Mouse (Mus musculus): ENCODE measurements around the gene Lrrfip1.
A peak's percentile ranks its signal among the peaks of the same experiment; 100 is the strongest.

Gene Lrrfip1

DNA sequence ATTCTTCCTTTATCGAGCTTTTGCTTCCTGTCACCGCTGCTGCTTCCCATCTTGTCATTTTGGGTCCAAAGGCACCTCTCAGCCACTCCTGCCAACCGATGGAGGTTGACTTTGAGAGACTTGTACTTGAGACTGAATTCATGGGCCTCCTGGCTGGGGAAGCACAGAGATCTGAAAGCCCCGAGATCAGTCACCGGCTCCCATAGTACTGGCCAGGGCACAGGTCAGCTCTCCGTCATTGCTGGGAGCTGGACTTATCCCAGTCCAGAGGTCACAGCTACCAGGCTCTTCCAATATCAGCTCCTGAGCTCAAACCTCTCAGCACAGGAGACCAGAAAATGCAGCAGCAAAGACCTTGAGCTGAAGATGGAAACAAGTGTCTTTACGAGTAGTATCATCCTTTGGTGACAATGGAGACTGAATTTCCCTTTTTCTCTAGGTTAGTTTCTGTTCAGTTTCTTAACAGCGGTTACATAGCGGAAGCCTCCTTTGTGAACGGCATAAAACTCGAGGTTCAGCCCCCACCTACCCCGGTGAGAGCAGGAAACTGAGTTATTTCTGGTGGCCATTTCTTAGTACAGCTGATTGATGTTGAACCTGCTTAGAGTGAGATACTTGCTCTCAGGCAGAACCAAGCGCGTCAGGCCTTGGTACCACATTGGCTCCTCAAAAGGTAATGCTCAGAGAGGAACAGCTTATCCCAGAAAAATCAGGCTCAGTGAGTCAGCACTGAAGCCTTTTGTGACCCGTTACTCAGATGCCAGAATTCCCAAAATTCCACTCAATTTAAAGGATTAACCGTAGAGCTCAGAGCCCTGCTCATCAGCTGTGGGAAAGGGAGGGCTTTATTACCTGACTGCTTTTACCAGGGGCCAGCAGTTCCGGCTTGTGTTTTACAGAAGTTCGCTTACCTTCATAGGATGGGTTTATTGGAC is 59.0 kb downstream of the Lrrfip1 start:
- no peak for DNase-seq

DNA sequence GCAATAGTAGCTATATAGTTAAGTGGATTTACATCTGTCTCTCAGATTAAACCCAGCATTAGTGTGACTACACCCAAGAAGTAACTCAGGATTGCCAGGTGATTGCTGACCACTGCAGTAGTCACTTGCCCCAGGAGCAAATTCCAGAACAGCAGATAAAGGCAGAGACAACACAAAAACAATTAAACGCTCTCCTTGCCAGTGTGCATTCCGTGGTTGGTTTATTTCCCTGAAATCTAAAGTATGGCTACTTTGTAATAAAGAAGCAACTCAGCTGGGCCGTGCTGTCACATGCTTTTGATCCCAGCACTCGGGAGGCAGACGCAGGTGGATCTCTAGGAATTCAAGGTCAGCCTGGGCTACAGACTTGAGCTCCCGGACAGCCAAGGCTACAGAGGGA is 59.7 kb downstream of the Lrrfip1 start:
- no peak for DNase-seq

DNA sequence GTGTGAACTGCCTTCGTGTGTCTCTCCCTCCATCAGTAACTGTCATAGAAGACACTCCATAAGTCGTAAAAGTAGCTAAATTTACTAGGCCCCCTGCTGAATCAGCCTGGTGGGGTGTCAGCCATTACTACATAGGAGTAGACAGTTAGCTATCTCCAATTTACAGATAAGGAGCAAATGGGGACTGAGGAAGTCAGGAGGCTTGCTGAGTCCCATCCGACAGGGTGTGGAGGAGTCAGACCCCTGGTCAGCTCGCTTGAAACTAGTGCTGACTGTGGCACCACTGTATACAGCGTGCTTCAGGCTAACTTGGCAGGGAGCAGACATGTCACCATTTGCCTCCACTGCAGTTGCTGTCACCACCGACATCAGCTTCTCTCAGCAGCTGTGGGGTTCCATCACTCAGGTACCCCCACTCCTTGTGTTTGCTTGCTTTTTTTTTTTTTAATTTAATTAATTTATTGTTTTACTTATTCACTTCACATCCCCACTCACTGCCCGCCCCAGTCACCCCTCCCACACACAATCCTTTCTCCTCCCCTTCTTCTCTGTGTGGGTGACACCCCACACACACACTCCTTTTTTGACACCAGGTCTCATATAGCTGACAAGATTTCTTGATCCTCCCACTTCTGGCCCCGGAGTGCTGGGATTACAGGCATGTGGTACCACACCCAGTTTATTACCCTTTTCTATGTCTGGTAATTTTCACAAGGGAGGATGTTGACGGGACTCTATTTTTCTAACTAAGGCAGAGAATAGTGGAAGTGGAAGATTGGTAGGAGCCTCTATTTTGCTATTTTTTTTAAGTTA is 61.5 kb downstream of the Lrrfip1 start:
- DNase-seq = no peak

DNA sequence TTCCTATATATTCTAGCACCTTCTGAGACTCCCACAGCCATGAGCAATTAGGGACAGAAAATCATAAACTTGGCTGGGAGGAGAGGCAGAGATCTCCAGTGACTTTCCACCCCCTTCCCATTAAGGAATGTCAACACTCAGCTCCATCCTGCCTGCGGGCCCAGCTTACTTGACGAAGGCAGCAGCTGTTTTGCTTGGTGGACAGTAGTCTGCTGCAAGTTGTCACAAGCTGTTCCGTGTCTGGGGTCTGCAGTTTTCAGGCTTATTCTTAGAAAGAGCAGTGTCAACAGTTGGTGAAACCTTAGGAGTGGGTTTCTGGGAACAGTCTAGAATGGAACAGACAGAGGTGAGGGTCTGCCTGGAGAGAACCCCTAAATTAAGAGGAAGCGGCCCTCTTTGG is 62.6 kb downstream of the Lrrfip1 start:
- no peak for DNase-seq

DNA sequence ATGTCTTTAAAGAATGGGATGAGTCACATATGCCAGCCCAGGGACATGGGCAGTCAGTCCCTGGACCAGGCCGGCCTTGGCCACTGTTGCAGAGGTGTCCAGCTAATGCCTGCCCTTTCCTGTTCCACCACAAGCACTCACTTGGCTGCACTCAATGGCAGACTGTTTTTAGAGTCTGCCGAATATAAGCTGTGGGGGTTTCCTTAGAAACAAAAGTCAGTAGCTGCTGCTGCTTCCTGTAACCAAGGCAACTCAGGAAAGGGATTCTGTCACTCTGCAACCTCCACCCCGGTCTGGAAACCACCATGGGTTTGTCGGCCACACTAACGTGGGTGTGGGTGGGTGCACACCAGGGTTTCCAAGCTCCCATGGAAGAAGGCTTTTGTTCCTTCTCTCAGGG is 63.8 kb downstream of the Lrrfip1 start:
- DNase-seq = no peak

DNA sequence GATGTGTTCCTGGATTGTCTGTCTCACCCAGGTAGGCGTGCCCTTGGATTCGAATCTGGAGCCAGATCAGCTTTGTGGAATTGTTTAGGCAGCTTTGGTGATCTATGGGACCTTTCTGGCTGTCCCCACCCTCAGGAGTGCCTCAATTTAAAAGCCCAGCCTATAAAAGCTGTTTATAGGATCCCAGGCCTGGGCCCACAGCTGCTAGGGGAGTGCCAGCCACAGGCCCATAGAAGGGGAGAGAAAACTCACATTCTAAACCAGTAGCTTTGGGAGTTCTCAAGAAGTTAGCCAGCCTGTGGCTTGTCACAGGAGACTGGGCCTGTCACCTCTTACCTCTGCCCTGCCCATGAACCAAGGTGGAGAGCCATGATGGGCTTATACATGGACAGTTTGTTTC is 65.5 kb downstream of the Lrrfip1 start:
- DNase-seq = no peak

DNA sequence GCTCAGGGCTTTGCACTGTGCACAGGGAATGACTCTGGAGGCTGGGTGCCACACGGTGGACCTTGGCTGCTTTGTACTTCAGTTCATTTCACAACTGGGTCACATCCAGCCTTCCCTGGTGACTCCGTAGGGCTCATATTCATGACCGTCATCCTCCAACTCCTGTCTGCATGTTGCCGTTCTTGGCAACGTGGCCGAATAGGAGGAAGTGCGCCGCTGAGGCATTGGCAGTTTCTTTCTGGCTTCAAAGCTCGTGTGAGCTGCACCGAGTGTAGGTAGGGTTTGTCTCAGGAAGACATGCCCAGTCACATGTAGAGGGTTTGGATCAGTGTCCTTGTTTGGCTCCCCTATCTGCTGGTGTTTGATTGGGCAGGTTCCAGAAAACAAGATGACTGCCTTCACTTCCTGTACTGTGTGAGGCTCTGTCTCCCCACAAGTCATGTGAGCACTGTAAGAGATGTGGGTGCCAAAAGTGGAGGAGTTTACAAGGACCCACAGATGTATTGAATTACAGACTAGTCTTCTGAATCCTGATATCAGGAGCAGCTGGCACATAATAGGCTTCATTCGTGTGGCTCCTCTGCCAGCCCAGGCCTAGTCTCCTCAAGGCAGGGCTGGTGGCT is 66.5 kb downstream of the Lrrfip1 start:
- peak; percentile 53 to 59 for DNase-seq

DNA sequence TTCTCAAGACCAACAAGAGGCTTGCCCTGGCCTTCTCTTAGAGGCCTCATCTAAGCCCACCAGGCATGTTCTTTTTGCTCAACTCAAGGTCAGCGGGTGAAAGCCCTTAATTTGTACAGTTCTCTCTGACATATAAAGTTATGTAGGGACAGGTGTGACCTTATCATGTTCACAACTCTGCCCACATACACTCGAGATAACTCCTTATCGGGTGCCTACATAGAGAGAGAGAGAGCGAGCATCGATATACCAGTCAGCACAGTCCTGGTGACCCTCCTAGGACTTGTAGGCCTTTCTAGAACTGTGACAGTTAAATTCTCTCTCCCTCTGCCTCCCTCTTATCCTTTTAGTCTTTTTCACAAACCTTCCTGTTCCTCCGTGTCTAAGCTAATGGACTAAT is 67.5 kb downstream of the Lrrfip1 start:
- no peak for DNase-seq

DNA sequence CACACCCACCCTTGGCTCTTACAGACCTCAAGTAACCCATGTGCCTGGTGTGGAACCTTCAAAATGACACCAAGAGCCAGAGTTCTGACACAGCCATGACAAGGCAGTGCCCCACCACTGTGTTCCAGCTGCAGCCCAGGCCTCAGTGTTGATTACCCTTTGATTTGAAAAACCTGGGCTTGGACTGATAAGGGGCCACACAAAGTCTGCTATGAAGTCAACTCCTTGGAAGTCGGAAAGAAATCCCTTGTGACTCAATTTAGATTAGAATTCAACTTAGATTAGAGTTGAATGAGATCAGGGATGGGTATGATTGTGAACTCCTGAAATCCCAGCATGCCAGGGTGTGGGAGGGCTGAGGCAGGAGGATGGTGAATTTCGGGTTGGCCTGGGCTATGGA is 68.1 kb downstream of the Lrrfip1 start:
- no peak for DNase-seq

DNA sequence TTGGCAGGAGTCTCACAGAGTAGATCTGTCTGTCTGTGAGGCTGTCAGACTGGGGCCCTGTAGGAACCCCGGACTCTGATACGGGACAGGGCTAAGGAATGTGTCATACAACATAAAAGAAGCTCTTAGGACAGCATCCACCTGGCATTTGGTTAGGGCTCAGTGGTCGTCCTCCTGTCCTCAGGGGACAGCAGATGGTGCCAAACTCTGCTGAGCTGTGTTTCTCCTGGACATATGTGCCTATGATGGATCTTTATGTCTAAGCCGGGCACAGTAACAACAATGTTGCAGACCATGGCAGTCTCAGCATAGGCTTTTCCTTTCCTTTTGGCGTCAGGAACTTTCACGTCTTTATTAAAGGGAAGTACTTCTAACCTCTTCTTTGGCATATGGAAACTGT is 69.2 kb downstream of the Lrrfip1 start:
- DNase-seq = peak; percentile 47 to 60

DNA sequence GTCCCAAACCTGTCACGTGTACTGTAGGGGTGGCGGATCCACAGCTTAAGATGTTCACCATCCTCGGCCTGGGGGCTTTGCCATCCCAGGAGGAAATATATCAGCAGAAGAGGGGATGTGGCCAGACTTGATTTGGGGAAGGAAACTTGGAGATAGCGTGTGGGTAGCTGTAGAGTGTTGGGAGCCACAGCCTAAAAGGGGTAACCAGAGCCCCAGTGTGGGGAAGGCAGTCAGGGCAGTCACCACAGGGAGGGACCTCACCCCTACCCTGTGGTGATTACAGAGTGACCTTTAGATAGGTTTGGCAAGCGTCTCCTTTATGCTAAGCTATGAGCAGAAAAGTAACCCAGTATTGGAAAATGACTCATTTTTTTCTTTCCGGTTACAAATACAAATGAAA is 71.0 kb downstream of the Lrrfip1 start:
- no peak for DNase-seq

DNA sequence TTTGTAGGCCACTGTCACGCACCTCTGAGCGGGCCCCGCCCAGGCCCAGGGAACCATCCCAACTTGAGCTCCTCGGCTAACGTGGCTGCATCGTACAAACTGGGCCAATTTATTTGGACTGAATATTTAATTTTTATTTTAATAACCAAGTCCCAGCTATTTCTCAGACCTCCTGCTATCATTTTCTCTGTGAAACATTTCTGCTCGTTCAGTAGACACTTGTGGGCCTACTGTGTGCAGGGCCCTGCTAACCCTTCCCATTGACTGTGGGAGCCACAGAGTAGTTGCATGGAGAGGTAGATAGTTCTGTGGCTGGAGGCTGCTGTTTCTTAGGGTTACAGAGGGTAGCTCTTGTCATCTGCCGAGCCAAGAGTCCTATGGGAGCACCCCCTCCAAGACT is 72.0 kb downstream of the Lrrfip1 start:
- DNase-seq = no peak

DNA sequence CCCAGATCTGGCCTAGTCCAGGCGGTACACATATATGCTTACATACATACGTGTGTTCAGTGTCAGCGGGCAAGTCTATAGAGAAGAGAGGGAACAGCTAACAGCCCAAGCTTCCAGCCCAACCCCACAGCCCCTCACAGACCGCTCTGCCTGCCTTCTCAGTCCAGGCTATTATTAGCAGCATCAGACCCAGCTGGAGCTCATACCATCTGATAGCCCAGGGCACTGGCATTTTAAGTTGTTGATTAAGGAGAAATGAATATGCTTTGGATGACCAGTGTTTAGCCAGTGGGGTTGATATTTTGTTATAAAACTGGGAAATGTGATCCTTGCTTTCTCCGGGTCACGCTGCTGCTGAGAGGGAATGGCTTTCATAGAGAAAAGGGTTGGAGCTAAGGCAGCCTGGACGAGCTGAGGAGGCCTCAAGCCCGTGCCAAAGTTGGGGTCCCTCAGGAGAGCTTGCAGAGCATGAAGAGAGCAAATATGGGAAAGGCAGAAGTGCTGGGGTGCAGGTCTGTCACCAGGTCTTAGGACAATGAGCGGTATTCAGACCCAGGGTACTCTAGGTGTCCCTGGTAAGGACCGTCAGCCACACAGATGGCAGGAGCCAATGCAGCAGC is 73.2 kb downstream of the Lrrfip1 start:
- peak; percentile 26 to 43 for DNase-seq

DNA sequence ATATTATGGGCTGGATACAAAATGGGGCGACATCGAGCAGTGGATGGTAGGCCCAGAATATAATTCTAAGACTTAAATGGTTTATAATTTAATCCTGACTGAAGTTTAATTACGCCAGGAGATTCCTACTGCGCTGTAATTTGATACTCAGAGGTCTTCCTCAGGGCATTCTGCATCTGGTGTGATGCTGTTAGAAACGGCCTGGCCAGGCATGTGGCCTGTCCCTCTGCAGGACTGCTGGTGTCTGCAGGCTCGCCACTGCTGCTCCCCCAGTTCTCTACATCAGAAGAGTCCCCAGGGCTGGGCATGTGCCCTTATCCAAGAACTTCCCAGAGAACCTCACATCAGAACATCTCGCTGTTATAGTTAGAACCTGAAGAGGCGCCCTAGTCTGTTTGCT is 78.4 kb downstream of the Lrrfip1 start:
- no peak for DNase-seq

DNA sequence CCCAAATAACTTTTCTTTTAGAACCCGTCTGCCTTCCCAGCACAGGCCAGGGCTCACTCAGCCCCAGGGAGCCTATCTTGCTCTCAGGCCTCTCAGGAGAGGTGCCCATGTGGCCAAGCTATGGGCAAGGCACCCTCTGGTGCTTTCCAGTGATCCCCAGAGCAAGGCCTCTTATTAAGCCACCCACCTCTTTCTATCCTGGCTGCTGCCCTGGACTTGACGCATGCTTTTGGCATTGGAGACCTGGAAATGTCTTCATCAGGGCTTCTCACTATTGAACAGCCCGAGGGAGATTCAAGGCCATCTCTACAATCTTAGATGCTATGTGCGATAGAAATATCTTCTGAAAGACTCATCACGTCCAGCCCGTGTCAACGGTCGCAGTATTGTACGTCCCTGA is 78.9 kb downstream of the Lrrfip1 start:
- DNase-seq = no peak

DNA sequence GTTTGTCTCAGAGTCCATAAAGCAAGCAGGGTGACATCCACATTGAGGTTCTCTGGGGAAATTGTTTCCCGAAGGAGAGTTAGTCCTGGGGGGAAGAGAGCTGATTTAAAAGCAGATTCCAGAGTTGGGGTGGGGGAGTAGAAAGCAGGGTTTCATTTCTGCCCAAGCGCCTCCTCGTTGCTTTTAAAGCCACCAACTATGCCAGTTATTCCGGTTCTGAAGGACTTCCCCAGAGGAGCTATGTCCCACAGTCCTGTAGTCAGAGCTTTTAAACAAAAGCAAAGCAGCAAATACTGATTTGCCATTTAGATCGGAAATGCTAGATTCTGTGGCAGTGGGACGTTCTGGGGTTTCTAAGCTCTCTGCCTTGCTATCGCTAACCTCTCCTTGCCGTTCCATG is 79.4 kb downstream of the Lrrfip1 start:
- DNase-seq = no peak

DNA sequence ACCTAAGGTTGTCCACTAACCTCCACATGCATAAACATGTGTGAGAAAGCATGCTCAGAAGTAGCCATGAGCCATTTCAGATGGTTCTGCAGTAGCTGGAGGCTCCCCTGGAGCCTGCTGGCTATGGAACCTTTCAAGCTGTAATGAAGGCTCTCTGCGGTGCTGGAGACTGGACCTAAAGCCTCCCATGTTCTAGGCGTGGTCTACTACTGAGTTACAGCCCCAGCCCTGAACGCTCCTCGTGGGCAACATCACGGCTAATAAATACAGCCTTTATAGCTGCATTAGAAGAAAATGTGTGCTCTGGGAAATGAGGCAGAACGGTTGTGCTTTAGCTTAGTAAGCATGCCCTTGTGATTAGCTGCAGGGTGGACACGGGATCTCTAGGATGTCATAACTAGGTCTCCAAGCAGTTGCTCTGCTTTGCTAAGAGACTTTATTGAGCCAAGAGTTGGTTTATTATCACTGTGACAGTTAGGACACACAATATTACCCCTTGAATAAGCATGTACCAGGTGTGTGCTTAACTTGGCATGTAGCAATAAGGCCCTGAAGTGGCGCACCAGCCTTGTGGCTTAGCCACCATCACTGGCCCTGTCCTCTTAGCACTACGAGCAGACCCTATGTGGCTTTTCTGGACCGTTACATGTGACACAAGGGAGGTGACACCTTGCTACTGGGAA is 81.3 kb downstream of the Lrrfip1 start:
- DNase-seq = no peak

DNA sequence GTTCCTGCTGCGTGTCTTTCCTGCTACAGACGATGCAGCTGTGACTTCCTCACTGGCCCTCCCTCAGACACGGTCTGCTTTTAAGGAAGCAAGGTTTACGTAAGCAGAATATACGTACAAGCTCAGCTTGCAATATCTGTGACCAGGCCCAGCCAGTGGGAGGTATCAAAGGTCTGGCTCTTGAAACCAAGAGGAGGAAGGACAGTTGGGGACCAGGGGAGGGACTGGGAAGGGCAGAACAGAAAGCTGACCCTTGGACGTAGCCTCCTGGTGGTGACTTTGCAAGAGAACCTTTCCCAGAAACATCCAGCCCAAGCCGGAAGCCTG is 81.8 kb downstream of the Lrrfip1 start:
- no peak for DNase-seq

DNA sequence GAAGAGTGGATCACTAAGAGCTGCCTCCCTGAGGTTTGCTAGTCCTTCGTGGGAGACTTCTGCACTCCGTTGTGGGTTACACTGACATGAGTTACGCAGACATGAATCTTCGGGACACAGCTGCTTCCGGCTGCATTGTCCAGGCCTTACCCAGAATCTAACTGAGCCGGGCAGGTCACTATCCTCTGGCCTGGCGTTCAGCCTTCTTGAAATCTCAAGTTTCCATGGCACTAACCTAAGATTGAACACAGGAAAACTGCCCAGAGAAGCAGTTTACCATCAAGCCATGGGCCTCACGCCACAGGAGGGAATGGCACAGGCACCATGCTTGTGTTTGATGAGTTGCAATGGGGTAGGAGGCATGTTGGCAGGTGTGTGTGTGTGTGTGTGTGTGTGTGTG is 85.8 kb downstream of the Lrrfip1 start:
- no peak for DNase-seq

DNA sequence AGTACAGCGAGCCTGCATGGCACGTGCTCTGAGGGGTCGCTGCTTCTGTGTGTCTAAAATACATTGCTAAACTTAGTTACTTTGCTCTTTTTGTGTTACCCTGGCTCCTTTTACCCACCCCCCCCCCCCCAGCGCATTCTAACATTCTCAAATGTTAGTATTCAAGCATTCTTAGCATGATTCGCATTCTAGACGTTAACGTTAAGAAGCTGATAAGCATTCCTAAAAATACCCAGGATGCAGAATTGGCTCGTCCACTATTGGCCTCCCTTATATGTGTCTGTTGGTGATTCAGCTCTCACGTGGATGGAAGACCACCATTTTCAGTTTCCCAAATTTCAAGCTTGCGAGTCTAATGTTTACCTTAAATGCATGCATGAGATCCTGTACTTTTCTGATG is 86.5 kb downstream of the Lrrfip1 start:
- DNase-seq = no peak

DNA sequence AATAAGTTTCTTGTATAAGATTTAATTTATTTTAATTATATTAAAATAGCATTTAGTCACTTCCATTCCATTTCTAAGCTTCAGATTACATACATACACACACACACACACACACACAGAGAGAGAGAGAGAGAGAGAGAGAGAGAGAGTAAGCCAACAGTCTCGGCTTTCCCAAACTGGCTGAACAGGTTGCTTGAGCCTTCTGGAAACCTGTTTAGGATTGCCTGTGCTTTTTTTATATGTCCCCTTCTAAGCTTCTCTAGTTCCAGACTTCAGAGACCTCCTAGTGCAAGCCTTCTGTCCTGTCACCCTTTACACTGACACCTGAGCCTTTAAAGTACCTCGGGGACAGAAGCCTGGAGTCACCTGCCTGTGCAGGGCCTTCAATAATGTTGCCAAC is 87.1 kb downstream of the Lrrfip1 start:
- DNase-seq = no peak

DNA sequence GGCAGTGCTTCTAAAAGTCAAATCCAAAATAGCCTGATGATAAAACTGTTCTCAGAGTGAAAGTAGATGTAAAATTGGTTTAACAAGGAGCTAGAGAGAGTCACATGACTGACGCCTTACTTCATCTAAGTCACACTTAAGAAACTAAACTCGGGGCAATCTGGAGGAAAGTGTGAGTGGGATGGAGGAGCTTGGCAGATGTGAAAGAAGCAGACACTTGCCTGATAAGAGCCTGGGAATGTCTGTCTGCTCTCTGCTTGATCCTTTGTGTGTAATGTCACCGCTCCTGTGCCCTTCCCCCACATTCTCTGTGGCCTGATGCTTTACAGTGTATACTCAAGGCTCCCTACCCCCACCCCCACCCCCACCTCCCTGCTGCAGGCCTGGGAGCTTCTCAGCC is 87.8 kb downstream of the Lrrfip1 start:
- DNase-seq = no peak

DNA sequence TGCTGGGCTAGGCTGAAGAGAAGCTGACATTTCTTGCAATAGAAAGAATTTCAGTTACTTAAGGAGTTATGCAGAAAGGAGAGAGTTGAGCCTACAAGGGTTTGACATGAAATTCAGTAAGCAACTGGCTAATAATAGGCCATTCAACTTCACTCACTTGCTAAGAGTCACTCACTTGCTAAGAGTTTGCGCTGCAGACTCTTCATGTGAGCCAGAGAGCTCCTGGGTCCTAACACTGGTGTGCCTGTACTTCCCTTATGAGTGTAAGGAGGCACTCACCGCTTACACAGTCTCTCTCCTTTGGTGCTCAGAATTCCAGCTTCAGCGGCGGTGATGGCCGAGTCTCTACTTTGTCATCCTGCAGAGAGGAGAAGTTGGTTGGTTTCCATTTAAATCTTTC is 88.2 kb downstream of the Lrrfip1 start:
- DNase-seq = no peak

Data from cerebellum, postnatal 14 days (tissue).